Mouse (Mus musculus): ENCODE results near the gene U2af2. TPM values are rescaled to one million over a fixed set of nuclear protein-coding genes. Genes with fewer than 3 reads are reported as not detected.

Gene U2af2
- polyA plus RNA-seq, 1 experiment: 150 TPM

DNA sequence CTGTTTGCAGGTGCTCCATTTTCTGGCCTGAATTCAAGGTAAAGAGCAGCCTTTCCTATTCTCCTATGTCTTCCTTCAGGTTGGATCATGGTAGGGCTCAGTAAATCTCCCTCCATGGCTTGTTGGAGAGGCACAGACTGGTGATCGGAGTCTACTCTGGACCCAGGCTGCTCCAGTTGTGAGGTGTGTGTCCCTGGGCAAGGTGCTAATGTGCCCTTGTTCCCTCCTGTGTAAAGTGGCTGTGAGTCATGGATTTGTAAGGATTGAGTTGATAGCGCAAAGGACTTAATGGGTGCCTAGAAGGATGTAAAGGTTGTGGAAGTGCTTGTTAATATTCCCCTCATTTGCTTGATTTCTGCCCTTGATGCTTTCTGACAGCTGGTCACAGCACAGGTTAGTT, 20.0 kb downstream of the U2af2 start:
- Histone ChIP-seq H3K4me1 (ENCODE audit: control insufficient read depth, insufficient read depth, insufficient read length, low read length) (peaks cover 29% of the 10 kb centered on the region), H3K36me3 (ENCODE audit: control insufficient read depth, insufficient read depth, low read length) (peaks cover 38% of the 10 kb centered on the region), H3K4me3 (ENCODE audit: low read depth, low read length) (peak overlapping the region; percentile 54; the same call in 1 of the 2 replicates), H3K27ac (ENCODE audit: insufficient read depth, low read depth, low read length) (peak overlapping the region; percentile 88), H3K27me3 (ENCODE audit: control insufficient read depth, insufficient read depth, low read length) (no peaks in the 10 kb centered on the region)
- TF ChIP-seq POLR2A (IDR thresholded peaks at IDR 0.05; ENCODE audit: low read depth, low read length) (peak; percentile 67; the same call in 1 of the 2 replicates), CTCF (IDR thresholded peaks at IDR 0.05; ENCODE audit: extremely low read depth, insufficient read length, insufficient replicate concordance, low read depth, low read length) (no peak)
- 32% methylated on average over 2 of the region's 2 CpGs for WGBS

DNA sequence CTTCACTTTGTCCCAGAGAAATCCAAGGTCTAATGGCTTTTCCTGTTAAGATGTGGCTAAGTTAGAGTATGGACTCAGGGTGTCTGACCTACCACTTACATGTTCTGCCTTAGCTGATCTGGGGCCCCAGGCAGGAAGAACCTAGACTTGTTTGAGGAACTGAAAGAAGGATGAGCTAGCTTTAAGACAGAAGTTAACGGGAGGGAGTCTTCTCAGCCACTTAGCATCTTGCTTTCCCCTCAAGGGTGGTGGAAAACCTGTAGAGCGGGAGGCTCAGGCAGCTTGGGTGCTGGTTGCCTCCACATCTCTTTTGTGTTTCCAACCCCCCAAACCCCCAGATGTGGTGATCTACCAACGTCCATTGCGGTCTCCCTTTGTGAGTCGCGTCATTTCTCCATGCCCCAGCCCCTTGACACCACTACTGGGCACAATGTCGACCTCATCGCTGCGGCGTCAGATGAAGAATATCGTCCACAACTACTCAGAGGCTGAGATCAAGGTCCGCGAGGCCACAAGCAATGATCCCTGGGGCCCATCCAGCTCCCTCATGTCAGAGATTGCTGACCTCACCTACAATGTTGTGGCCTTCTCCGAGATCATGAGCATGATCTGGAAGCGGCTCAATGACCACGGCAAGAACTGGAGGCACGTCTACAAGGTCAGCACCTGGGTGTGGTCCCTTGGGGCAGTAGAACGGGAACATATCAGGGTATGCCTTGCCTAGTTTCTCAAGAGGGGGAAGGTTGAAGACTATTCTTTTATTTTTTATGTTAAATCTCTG, 21.6 kb downstream of the U2af2 start:
- WGBS: 49% methylated on average over 18 of the region's 18 CpGs
- H3K27ac ChIP-seq (ENCODE audit: insufficient read depth, low read depth, low read length): peak overlapping the region; percentile 86
- H3K4me1 ChIP-seq (ENCODE audit: control insufficient read depth, insufficient read depth, insufficient read length, low read length): peaks cover 39% of the 10 kb centered on the region
- TF ChIP-seq CTCF (IDR thresholded peaks at IDR 0.05; ENCODE audit: extremely low read depth, insufficient read length, insufficient replicate concordance, low read depth, low read length) (no peak), POLR2A (IDR thresholded peaks at IDR 0.05; ENCODE audit: low read depth, low read length) (no peak)
- H3K4me3 ChIP-seq (ENCODE audit: low read depth, low read length): peak overlapping the region; percentile 33
- H3K27me3 ChIP-seq (ENCODE audit: control insufficient read depth, insufficient read depth, low read length): no peaks in the 10 kb centered on the region
- H3K36me3 ChIP-seq (ENCODE audit: control insufficient read depth, insufficient read depth, low read length): peaks cover 32% of the 10 kb centered on the region

DNA sequence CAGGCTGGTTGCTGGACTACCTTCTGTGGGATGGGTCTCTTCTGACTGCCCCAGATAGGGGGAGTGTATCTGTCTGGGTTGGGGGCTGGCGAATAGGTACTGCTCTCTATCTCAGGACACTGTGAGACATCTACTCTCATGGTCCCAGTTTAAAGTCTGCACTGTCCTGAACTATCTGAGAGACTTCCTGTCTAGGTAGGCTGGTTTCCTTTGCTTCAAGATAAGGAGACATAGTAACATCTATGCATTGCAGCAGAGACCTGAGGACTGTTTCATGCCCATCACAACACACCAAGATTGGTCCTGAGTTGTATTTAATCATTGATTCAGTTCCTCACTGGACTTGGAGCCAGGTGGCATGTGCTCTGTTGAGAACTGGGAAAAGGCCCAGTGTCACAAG, 23.6 kb downstream of the U2af2 start:
- Histone ChIP-seq H3K36me3 (ENCODE audit: control insufficient read depth, insufficient read depth, low read length) (peaks cover 40% of the 10 kb centered on the region), H3K27me3 (ENCODE audit: control insufficient read depth, insufficient read depth, low read length) (no peaks in the 10 kb centered on the region), H3K4me1 (ENCODE audit: control insufficient read depth, insufficient read depth, insufficient read length, low read length) (peaks cover 40% of the 10 kb centered on the region), H3K4me3 (ENCODE audit: low read depth, low read length) (no peak overlapping the region), H3K27ac (ENCODE audit: insufficient read depth, low read depth, low read length) (peak overlapping the region; percentile 32)
- TF ChIP-seq CTCF (IDR thresholded peaks at IDR 0.05; ENCODE audit: extremely low read depth, insufficient read length, insufficient replicate concordance, low read depth, low read length): no peak
- no peak for TF ChIP-seq POLR2A (IDR thresholded peaks at IDR 0.05; ENCODE audit: low read depth, low read length)
- WGBS: 93% methylated on average over 1 of the region's 1 CpGs

DNA sequence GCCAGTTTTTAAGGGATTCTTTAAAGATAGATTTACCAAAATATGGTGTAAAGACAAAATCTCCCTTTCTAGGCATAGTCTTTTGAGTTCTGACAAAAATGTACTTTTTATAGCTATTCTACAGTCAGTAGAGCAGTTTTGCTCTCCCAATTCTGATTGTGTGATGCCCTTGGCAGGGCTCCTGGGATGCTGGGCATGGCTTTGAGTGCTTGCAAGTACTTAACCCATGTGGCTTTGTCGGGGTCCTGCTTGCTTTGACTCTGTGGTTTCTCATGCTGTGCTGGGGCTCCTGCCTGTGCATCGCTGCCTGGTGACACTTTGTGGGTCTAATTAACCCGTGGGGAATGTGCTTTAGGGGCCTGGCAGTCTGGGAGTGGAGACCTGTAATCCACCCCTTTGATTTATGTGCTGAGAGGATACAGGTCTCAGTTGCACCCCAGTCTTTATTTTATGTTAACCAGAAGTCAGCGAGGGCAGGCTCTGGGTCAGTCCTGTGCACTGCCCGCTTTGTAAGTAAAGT, 25.0 kb downstream of the U2af2 start:
- TF ChIP-seq CTCF (IDR thresholded peaks at IDR 0.05; ENCODE audit: extremely low read depth, insufficient read length, insufficient replicate concordance, low read depth, low read length) (no peak), POLR2A (IDR thresholded peaks at IDR 0.05; ENCODE audit: low read depth, low read length) (no peak)
- H3K4me1 ChIP-seq (ENCODE audit: control insufficient read depth, insufficient read depth, insufficient read length, low read length): peaks cover 52% of the 10 kb centered on the region
- H3K27ac ChIP-seq (ENCODE audit: insufficient read depth, low read depth, low read length): peak overlapping the region; percentile 96
- H3K27me3 ChIP-seq (ENCODE audit: control insufficient read depth, insufficient read depth, low read length): no peaks in the 10 kb centered on the region
- H3K4me3 ChIP-seq (ENCODE audit: low read depth, low read length): no peak overlapping the region
- 42% methylated on average over 5 of the region's 5 CpGs for WGBS
- peaks cover 52% of the 10 kb centered on the region for H3K36me3 ChIP-seq (ENCODE audit: control insufficient read depth, insufficient read depth, low read length)

DNA sequence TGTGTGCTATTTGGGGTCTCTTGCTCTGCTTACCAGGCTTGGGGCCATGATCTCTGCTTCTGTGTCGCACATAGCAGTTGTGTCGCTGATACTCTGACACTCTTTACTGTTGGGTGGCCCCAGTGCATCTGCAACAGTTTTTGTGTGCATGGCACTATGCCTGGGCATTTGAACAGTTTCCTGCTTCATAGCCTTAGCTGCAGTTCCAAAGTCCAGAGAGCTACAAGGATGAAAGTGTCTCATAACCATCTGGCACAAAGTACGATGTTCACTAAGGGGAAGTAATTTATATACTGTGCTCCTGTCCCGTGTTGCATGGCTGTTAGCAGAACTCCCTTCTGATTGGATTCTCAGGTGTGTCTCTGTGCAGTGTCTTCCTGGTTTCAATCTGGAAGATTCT, 25.9 kb downstream of the U2af2 start:
- H3K4me1 ChIP-seq (ENCODE audit: control insufficient read depth, insufficient read depth, insufficient read length, low read length): peaks cover 58% of the 10 kb centered on the region
- peak overlapping the region; percentile 96 for H3K27ac ChIP-seq (ENCODE audit: insufficient read depth, low read depth, low read length)
- 32% methylated on average over 4 of the region's 4 CpGs for WGBS
- TF ChIP-seq CTCF (IDR thresholded peaks at IDR 0.05; ENCODE audit: extremely low read depth, insufficient read length, insufficient replicate concordance, low read depth, low read length) (no peak), POLR2A (IDR thresholded peaks at IDR 0.05; ENCODE audit: low read depth, low read length) (no peak)
- H3K27me3 ChIP-seq (ENCODE audit: control insufficient read depth, insufficient read depth, low read length): no peaks in the 10 kb centered on the region
- H3K4me3 ChIP-seq (ENCODE audit: low read depth, low read length): no peak overlapping the region
- H3K36me3 ChIP-seq (ENCODE audit: control insufficient read depth, insufficient read depth, low read length): peaks cover 61% of the 10 kb centered on the region

DNA sequence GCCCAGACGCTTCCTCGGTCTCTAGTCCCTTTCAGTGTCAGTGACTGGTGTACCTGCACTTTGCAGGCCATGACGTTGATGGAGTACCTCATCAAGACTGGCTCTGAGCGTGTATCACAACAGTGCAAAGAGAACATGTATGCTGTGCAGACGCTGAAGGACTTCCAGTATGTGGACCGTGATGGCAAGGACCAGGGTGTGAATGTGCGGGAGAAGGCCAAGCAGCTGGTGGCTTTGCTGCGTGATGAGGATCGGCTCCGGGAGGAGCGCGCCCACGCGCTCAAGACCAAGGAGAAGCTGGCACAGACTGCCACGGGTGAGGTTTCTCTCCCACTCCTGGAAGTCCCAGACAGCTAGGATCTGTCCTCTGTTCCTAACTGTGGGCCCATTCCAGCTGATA, 27.9 kb downstream of the U2af2 start:
- H3K36me3 ChIP-seq (ENCODE audit: control insufficient read depth, insufficient read depth, low read length): peaks cover 70% of the 10 kb centered on the region
- WGBS: 90% methylated on average over 15 of the region's 15 CpGs
- TF ChIP-seq CTCF (IDR thresholded peaks at IDR 0.05; ENCODE audit: extremely low read depth, insufficient read length, insufficient replicate concordance, low read depth, low read length) (no peak), POLR2A (IDR thresholded peaks at IDR 0.05; ENCODE audit: low read depth, low read length) (no peak)

DNA sequence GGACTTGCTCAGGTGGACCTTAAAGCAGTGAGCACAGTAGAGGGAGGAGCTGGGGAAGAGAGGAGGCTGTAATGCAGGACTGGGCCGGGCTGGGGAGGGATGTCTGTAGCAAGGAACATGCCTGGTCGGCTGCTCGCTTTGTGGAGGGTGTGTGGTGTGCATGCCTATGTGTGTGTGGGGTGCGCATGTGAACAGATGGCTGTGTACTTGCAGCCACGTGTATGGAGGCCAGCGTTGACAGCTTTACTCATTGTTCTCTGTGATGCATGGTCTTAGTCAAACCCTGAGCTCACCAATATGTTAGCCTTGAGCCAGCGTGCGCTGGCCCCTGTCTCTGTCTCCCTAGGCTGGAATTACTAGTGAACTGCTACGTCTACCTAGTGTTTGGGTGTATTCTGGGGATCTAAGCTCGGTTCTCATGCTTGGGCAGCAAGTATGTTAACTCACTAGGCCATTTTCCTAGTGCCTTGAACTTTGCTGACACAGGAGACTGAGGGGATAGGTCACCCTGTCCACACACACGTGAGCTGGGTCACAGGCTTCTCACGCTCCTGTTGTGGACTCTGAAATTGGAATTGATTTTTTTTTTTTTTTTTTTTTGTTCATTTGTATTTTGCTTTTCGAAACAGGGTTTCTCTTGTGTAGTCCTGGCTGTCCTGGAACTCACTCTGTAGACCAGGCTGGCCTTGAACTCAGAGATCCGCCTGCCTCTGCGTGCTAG, 29.2 kb downstream of the U2af2 start:
- TF ChIP-seq POLR2A (IDR thresholded peaks at IDR 0.05; ENCODE audit: low read depth, low read length): no peak
- no peak for TF ChIP-seq CTCF (IDR thresholded peaks at IDR 0.05; ENCODE audit: extremely low read depth, insufficient read length, insufficient replicate concordance, low read depth, low read length)
- no peak overlapping the region for H3K4me3 ChIP-seq (ENCODE audit: low read depth, low read length)
- 84% methylated on average over 15 of the region's 15 CpGs for WGBS
- H3K36me3 ChIP-seq (ENCODE audit: control insufficient read depth, insufficient read depth, low read length): peaks cover 72% of the 10 kb centered on the region
- no peak overlapping the region for H3K27ac ChIP-seq (ENCODE audit: insufficient read depth, low read depth, low read length)
- H3K27me3 ChIP-seq (ENCODE audit: control insufficient read depth, insufficient read depth, low read length): no peaks in the 10 kb centered on the region
- H3K4me1 ChIP-seq (ENCODE audit: control insufficient read depth, insufficient read depth, insufficient read length, low read length): peaks cover 37% of the 10 kb centered on the region

More for the DNA sequence above, 27.9 kb downstream of the U2af2 start:
- Histone ChIP-seq H3K27me3 (ENCODE audit: control insufficient read depth, insufficient read depth, low read length) (no peaks in the 10 kb centered on the region), H3K4me3 (ENCODE audit: low read depth, low read length) (no peak overlapping the region), H3K4me1 (ENCODE audit: control insufficient read depth, insufficient read depth, insufficient read length, low read length) (peaks cover 45% of the 10 kb centered on the region), H3K27ac (ENCODE audit: insufficient read depth, low read depth, low read length) (no peak overlapping the region)

Data from small intestine, adult 2 months (tissue).